Mouse (Mus musculus) lung, postnatal 0 days (tissue): ENCODE measurements around the gene Cenph.

Experiments used
- CTCF ChIP-seq: IDR thresholded peaks from 2 replicates; pipeline ENCODE4 v1.5.1; 2016; ENCODE audit warnings: antibody characterized with exemption, mild to moderate bottlenecking
- EP300 ChIP-seq: IDR thresholded peaks from 2 replicates; pipeline ENCODE4 v1.6.1; 2016; ENCODE audit warnings: antibody characterized with exemption, mild to moderate bottlenecking, control low read depth

- no peak for TF ChIP-seq EP300
- TF ChIP-seq CTCF = no peak
Measured at GRCm38 (mm10) chr13:100748638-100749037, 27.1 kb downstream of the Cenph start.
